Mouse (Mus musculus) myocyte (in vitro differentiated cells): ENCODE results near the gene Prex1.

Experiments
- CEBPB ChIP-seq: IDR thresholded peaks from 2 replicates; pipeline ENCODE4 v1.6.1; 2011; ENCODE audit warnings: mild to moderate bottlenecking, moderate library complexity; ENCODE audit not compliant: poor library complexity, insufficient read depth, severe bottlenecking
- E2F4 ChIP-seq: IDR thresholded peaks from one replicate; pipeline ENCODE4 v1.6.1; 2011; ENCODE audit warnings: mild to moderate bottlenecking, control low read depth, moderate library complexity; ENCODE audit not compliant: insufficient read depth
- MAX ChIP-seq: IDR thresholded peaks from one replicate; pipeline ENCODE4 v1.6.1; 2011; ENCODE audit warnings: low read depth, mild to moderate bottlenecking, control low read depth
- MYOD1 ChIP-seq, 3 experiments: IDR thresholded peaks; one replicate each; pipeline ENCODE4 v1.6.1; 2011; ENCODE audit warnings: control low read depth in 2 of 3, low read depth in 2 of 3, mild to moderate bottlenecking in 2 of 3, moderate library complexity in 1 of 3; ENCODE audit not compliant: insufficient read length in 2 of 3, control insufficient read depth in 1 of 3
- MYOG ChIP-seq, 3 experiments: IDR thresholded peaks; one replicate each; pipeline ENCODE4 v1.6.1; 2011; ENCODE audit warnings: control low read depth in 2 of 3, low read depth in 2 of 3, mild to moderate bottlenecking in 2 of 3; ENCODE audit not compliant: insufficient read length in 2 of 3, control insufficient read depth in 1 of 3, insufficient read depth in 1 of 3
- POLR2A ChIP-seq: IDR thresholded peaks from one replicate; pipeline ENCODE4 v1.6.1; 2011; ENCODE audit warnings: low read depth, mild to moderate bottlenecking, control low read depth, moderate library complexity; ENCODE audit not compliant: insufficient read length
- POLR2AphosphoS2 ChIP-seq: IDR thresholded peaks from one replicate; pipeline ENCODE4 v1.6.1; 2011; ENCODE audit warnings: low read depth, control low read depth; ENCODE audit not compliant: insufficient read length
- REST ChIP-seq: IDR thresholded peaks from one replicate; pipeline ENCODE4 v1.6.1; 2011; ENCODE audit warnings: mild to moderate bottlenecking, control low read depth, moderate library complexity; ENCODE audit not compliant: insufficient read depth, insufficient read length
- SRF ChIP-seq: IDR thresholded peaks from one replicate; pipeline ENCODE4 v1.6.1; 2011; ENCODE audit warnings: low read depth; ENCODE audit not compliant: control insufficient read depth, insufficient read length
- TCF12 ChIP-seq: IDR thresholded peaks from one replicate; pipeline ENCODE4 v1.6.1; 2011; ENCODE audit warnings: mild to moderate bottlenecking, control low read depth; ENCODE audit not compliant: poor library complexity, insufficient read depth, severe bottlenecking
- TCF3 ChIP-seq: IDR thresholded peaks from one replicate; pipeline ENCODE4 v1.6.1; 2011; ENCODE audit warnings: low read depth, control low read depth; ENCODE audit not compliant: insufficient read length
- USF1 ChIP-seq: IDR thresholded peaks from one replicate; pipeline ENCODE4 v1.6.1; 2011; ENCODE audit warnings: low read depth, mild to moderate bottlenecking, control low read depth, moderate library complexity

GRCm38 (mm10) chr2:166671614-166672013 lies 42.0 kb downstream of the Prex1 start:
- TF ChIP-seq POLR2A (no peak), USF1 (no peak), MYOG (IDR thresholded peaks at IDR 0.05; ENCODE audit: control insufficient read depth in 1 of 3, insufficient read depth in 1 of 3, insufficient read length in 2 of 3, low read depth in 2 of 3) (no peak), MAX (no peak), CEBPB (no peak), MYOD1 (IDR thresholded peaks at IDR 0.05; ENCODE audit: control insufficient read depth in 1 of 3, insufficient read length in 2 of 3, low read depth in 2 of 3) (no peak), POLR2AphosphoS2 (no peak), E2F4 (no peak), TCF12 (no peak), REST (no peak), SRF (no peak), TCF3 (no peak)
